Mouse (Mus musculus) limb, embryonic 13.5 days (tissue): ENCODE results near the gene Sema4d. TPM values are rescaled to one million over a fixed set of nuclear protein-coding genes. Genes with fewer than 3 reads are reported as not detected.
"Not testable (repeated sequence)": the region's sequence is repeated elsewhere in the genome, so short reads cannot be mapped to it uniquely, and the experiment has no call there.

Source experiments
- ATAC-seq: fragments of 200-750 bp; cut with Nextera tagmentation; 2 replicates; pipeline ENCODE4 v1.8.0; 2017; ENCODE audit warnings: low read depth, moderate number of reproducible peaks, moderate TSS enrichment; ENCODE audit not compliant: low FRiP score
- H3K27ac ChIP-seq: fragments of 300-500 bp; sonication (generic); 2 replicates; pipeline ENCODE4 v1.5.1; 2015; ENCODE audit warnings: inconsistent platforms, mild to moderate bottlenecking, moderate library complexity
- H3K27me3 ChIP-seq: fragments of 300-500 bp; sonication (generic); 2 replicates; pipeline ENCODE4 v1.6.1; 2015; ENCODE audit warnings: mild to moderate bottlenecking, inconsistent platforms
- H3K36me3 ChIP-seq: fragments of 300-500 bp; sonication (generic); 2 replicates; pipeline ENCODE4 v1.6.1; 2015; ENCODE audit warnings: inconsistent platforms, mild to moderate bottlenecking, moderate library complexity
- H3K4me1 ChIP-seq: fragments of 300-500 bp; sonication (generic); 2 replicates; pipeline ENCODE4 v1.6.1; 2015; ENCODE audit warnings: inconsistent platforms
- H3K4me2 ChIP-seq: fragments of 300-500 bp; sonication (generic); replicated peaks from 2 replicates; pipeline ENCODE4 v1.6.1; 2015; ENCODE audit warnings: inconsistent platforms, mild to moderate bottlenecking, moderate library complexity
- H3K4me3 ChIP-seq: fragments of 300-500 bp; sonication (generic); 2 replicates; pipeline ENCODE4 v1.5.1; 2015; ENCODE audit warnings: moderate library complexity, mild to moderate bottlenecking, inconsistent platforms
- H3K9ac ChIP-seq: fragments of 300-500 bp; sonication (generic); 2 replicates; pipeline ENCODE4 v1.6.1; 2015; ENCODE audit warnings: mild to moderate bottlenecking, inconsistent platforms
- H3K9me3 ChIP-seq: fragments of 300-500 bp; sonication (generic); 2 replicates; pipeline ENCODE4 v1.6.1; 2016; ENCODE audit warnings: inconsistent platforms
- WGBS: fragments of 180-500 bp; shearing (Covaris S2); methylation state at CpG from one replicate; pipeline ENCODE4 v1.1.7; 2015; 5-methylcytosine and 5-hydroxymethylcytosine counted together
- polyA plus RNA-seq: library from polyadenylated mRNA; unstranded; fragments of >200 nt; fragmentation: Nextera tagmentation; extraction: Ambion mirVana; gene quantifications from 2 replicates; pipeline ENCODE4 v1.2.1, GENCODE M21; 2015

Gene Sema4d
- polyA plus RNA-seq: 4.4 and 5.8 TPM in 2 replicates

DNA sequence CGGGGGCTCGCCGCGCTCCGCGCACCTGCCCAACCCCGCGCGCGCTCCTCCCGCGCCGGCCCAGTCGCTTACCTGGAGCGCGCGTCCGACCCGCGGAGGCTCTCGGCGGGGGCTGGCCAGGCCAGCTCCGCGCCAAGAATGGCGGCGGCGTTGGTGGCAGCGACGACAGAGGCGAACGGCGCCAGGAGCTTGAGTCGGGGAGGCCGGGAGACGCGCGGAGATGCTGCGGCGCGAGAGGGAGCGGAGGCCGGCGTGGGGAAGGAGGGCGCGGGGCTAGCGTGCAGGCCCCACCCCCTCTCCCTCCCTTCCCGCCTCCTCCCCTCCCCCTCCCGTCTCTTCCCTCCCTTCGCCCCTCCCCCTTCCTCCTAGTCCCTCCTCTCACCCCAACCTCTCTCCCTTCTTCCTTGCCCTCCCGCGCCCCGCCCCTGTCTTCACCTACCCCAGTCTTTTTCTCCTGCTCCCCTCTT, at the start of gene Sema4d:
Gene Sema4d (minus strand): TSS at position 323 of the 467 bp plus-strand sequence.
- H3K36me3 ChIP-seq: no peaks in the 10 kb centered on the region
- peak; percentile 49 for ATAC-seq
- H3K9ac ChIP-seq: peak within 1 kb of the TSS; percentile 74
- H3K4me3 ChIP-seq: peak within 1 kb of the TSS; percentile 82
- 2% methylated on average over 37 of the region's 52 CpGs for WGBS
- peak within 1 kb of the TSS; percentile 96 for H3K4me2 ChIP-seq
- no peak within 1 kb of the TSS for H3K27ac ChIP-seq
- peaks cover 14% of the 10 kb centered on the region for H3K4me1 ChIP-seq
- peaks cover 23% of the 10 kb centered on the region for H3K27me3 ChIP-seq
- H3K9me3 ChIP-seq: no peaks in the 10 kb centered on the region

DNA sequence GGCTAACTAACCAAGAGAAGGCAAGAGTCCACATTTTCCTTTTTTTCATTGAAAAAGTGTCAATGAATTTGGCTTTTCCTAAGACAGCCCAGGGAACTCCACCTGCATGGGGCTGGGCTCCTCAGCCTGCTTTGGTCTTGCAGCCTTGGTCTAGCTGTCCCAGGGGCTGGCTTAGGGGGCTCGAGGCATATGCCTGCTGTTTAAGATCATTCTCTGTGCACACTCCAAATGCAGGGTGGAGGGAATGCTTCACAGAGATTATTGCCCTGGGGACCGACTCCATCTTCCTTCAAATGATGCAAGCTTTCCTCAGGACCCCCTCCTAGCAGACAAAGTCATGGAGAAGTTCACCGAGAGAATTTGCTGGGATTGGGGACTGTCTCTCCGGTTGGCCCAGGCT, 49.8 kb upstream of the Sema4d start:
- no peaks in the 10 kb centered on the region for H3K36me3 ChIP-seq
- H3K9me3 ChIP-seq: no peaks in the 10 kb centered on the region
- ATAC-seq: no peak
- WGBS: 66% methylated on average over 4 of the region's 4 CpGs
- H3K9ac ChIP-seq: no peak overlapping the region
- H3K4me2 ChIP-seq: 0 out of 2 replicates have a peak overlapping the region, but pooled peaks have one; percentile 50
- peaks cover 37% of the 10 kb centered on the region for H3K4me1 ChIP-seq
- H3K27ac ChIP-seq: no peak overlapping the region
- H3K27me3 ChIP-seq: peaks cover 18% of the 10 kb centered on the region
- no peak overlapping the region for H3K4me3 ChIP-seq

DNA sequence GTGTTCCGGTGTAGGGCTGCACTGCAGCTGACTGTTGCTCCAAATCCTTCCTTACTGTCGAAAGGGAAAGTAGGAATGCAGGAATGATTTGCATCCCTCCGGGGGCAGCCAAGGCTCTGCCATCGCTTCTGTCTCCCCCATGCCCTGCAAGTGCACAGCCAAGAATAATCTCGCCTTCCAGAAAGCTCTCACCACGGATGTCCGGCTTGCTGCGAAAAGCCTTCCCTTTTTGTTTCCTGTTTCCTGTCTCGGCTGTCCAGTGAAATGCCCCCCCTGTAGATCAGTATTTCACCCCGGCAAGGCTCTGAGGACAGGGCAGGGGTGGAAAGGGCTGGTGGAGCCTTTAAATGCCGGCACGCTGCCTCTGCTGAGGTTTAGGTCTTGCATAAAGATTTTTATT, 49.2 kb upstream of the Sema4d start:
- ATAC-seq: no peak
- peak overlapping the region; percentile 20 for H3K4me3 ChIP-seq
- no peaks in the 10 kb centered on the region for H3K36me3 ChIP-seq
- 4% methylated on average over 12 of the region's 12 CpGs for WGBS
- no peaks in the 10 kb centered on the region for H3K9me3 ChIP-seq
- H3K4me1 ChIP-seq: peaks cover 32% of the 10 kb centered on the region
- H3K27me3 ChIP-seq: peaks cover 18% of the 10 kb centered on the region
- H3K27ac ChIP-seq: 0 out of 2 replicates have a peak overlapping the region, but pooled peaks have one; percentile 3
- H3K4me2 ChIP-seq: peak overlapping the region; percentile 50
- peak overlapping the region; percentile 50; the same call in 1 of the 2 replicates for H3K9ac ChIP-seq

DNA sequence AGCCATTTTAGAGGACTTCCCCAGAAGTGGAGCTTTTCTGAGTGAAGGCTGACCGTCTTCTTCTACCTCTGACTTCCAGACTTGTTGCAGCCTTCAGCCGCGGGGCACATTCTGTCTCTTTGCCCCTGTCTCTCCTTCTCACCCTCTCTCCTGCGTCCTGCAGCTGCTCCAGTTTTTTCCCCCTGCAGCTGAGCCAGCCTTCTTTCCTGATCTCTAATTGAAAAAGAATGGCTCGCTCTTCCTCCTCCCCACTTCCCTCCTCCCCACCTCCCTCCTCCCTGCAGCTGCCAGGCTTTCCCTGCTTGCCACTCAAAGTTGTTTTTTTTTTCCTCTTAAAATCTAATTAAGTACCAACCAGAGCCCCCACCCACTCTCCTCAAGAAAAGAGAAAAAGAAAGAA, 48.6 kb upstream of the Sema4d start:
- peak overlapping the region; percentile 20; the same call in 1 of the 2 replicates for H3K4me3 ChIP-seq
- no peak overlapping the region for H3K27ac ChIP-seq
- no peak overlapping the region for H3K9ac ChIP-seq
- no peaks in the 10 kb centered on the region for H3K9me3 ChIP-seq
- no peaks in the 10 kb centered on the region for H3K36me3 ChIP-seq
- no peak for ATAC-seq
- peak overlapping the region; percentile 50 for H3K4me2 ChIP-seq
- H3K27me3 ChIP-seq: peaks cover 18% of the 10 kb centered on the region
- peaks cover 27% of the 10 kb centered on the region for H3K4me1 ChIP-seq
- 7% methylated on average over 5 of the region's 5 CpGs for WGBS

DNA sequence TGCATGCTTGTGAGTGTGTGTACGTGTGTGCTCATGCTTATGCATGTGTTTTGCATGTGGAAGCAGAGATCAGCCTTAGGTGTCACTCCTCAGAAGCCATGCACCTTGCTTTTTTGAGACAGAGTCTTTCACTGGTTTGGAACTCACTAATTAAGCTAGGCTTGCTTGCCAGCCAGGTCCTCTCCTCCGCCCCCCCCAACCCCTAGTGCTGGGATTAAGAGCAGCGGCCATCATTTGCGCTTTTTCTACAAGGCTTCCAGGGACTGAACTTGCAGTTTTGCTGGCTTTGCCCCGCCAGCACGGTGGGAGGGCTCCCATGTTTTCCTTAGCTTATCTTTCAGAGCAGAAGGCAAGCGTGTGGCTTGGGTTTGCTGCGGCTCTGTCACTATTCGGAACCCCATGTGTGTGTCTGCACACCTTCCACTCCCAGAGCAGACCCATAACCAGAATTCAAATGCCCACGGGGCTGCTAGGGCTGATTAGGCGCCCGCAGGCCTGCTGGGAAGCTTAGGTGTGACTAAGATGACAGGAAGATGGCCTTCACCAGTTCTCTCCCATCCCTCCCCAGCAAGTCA, 48.1 kb upstream of the Sema4d start:
- no peaks in the 10 kb centered on the region for H3K36me3 ChIP-seq
- peaks cover 18% of the 10 kb centered on the region for H3K27me3 ChIP-seq
- no peak overlapping the region for H3K27ac ChIP-seq
- no peaks in the 10 kb centered on the region for H3K9me3 ChIP-seq
- H3K9ac ChIP-seq: no peak overlapping the region
- 0 out of 2 replicates have a peak overlapping the region, but pooled peaks have one; percentile 3 for H3K4me3 ChIP-seq
- no peak for ATAC-seq
- peaks cover 27% of the 10 kb centered on the region for H3K4me1 ChIP-seq
- peak overlapping the region; percentile 50 for H3K4me2 ChIP-seq
- 9% methylated on average over 12 of the region's 12 CpGs for WGBS

DNA sequence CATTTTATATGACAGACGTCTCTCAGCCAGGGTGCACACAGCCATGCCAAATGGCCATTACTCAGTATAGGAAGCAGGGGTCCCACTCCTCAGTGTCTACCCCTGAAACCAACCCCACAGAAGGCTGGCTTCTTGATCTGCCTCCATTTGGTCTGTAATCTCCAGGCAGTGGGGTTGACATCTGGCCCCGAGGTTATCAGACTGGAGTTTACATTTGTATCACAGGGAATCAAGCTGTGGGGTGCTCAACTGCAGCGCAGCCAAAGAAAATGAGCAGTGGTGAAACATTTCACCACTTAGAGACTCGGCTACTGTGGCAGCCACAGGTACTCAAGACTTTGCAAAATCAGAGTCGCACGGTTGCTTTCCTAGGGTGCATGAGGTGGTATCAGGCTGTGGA, 47.2 kb upstream of the Sema4d start:
- Histone ChIP-seq H3K9me3 (no peaks in the 10 kb centered on the region), H3K36me3 (no peaks in the 10 kb centered on the region), H3K4me1 (peaks cover 27% of the 10 kb centered on the region), H3K27ac (no peak overlapping the region), H3K27me3 (peaks cover 18% of the 10 kb centered on the region), H3K4me2 (no peak overlapping the region), H3K9ac (no peak overlapping the region), H3K4me3 (no peak overlapping the region)
- WGBS: 42% methylated on average over 6 of the region's 6 CpGs
- ATAC-seq: no peak

DNA sequence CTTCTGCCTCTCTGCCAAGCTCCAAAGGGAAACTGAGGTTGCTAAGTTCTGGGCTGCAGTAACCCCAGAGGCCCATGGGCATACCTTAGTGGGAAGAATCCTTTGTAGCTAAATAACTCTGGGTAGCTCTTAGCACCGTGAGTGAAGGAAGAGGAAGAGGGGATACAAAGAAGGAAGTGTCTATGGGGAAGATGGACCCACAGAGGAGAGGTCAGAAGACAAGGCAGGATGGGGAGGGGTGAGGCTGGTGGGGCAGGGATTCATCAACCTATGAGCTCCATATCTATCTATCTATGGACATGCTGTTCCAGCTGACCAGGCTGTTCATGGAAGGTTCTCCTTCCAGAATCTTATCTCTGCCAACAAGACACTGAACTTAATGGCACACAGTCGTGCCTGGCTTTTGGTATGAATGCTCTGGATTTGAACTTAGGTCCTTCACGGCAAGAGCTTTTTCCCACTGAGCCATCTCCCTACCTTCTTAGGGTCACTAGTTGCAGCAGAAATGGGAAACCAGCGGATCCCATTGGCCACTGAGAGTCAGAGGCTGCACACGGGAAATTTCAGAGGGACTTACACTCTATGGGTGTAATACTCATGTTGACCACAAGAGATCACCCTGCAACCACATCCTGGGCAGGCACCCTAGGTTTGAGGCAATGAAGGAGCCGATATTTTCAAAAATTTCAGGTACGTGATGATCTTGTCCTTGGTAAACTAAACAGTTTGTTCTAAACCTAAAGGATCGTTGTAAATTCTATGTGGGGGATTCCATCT, 45.9 kb upstream of the Sema4d start:
- no peak overlapping the region for H3K27ac ChIP-seq
- H3K9ac ChIP-seq: no peak overlapping the region
- no peak overlapping the region for H3K4me2 ChIP-seq
- H3K4me3 ChIP-seq: no peak overlapping the region
- 20% methylated on average over 8 of the region's 8 CpGs for WGBS
- H3K9me3 ChIP-seq: no peaks in the 10 kb centered on the region
- ATAC-seq: no peak
- H3K4me1 ChIP-seq: peaks cover 22% of the 10 kb centered on the region
- no peaks in the 10 kb centered on the region for H3K36me3 ChIP-seq
- peaks cover 18% of the 10 kb centered on the region for H3K27me3 ChIP-seq

DNA sequence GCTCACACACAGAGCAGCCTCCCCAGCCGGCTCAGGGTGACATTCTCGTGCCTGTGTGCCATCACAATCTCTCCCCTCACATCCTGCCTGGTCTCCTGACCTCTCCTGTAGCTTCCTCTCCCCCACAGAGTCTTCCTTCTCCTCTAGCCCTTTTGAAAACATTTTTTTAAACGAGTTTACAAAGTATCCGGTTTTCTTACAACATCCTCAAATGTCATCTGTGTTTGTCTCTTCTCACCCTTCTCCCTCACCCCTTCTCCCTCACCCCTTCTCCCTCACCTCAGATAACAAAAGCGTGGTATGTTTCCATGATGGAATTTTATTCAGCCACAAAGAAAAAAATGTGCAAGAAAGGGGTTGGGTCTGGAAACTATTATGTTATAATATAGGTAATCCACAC, 43.9 kb upstream of the Sema4d start:
- H3K27ac ChIP-seq: no peak overlapping the region
- H3K4me1 ChIP-seq: peaks cover 11% of the 10 kb centered on the region
- ATAC-seq: no peak
- WGBS: 33% methylated on average over 5 of the region's 5 CpGs
- H3K9me3 ChIP-seq: no peaks in the 10 kb centered on the region
- peaks cover 14% of the 10 kb centered on the region for H3K27me3 ChIP-seq
- H3K4me3 ChIP-seq: no peak overlapping the region
- H3K36me3 ChIP-seq: no peaks in the 10 kb centered on the region
- no peak overlapping the region for H3K9ac ChIP-seq
- no peak overlapping the region for H3K4me2 ChIP-seq

DNA sequence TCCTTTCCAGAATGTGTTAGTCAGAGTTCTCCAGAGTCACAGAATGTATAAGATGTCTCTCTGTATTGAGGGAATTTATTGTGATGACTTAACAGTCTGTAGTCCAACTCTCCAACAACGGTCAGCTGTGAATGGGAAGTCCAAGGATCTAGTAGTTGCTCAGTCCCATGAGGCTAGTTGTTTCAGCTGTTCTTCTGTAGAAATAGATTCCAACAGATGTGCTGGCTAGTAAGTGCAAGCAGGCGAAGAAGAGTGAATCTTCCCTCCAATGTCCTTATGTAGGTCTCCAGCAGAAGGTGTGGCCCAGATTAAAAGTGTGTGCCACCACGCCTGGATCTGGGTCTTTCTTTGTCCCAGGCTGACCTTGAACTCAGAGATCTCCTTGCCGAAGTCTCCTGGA, 41.7 kb upstream of the Sema4d start:
- not testable (repeated sequence) for H3K4me1 ChIP-seq, H3K36me3 ChIP-seq, H3K4me3 ChIP-seq, ATAC-seq, H3K27me3 ChIP-seq, H3K4me2 ChIP-seq, H3K9me3 ChIP-seq, H3K27ac ChIP-seq, H3K9ac ChIP-seq
- WGBS: 78% methylated on average over 4 of the region's 4 CpGs

DNA sequence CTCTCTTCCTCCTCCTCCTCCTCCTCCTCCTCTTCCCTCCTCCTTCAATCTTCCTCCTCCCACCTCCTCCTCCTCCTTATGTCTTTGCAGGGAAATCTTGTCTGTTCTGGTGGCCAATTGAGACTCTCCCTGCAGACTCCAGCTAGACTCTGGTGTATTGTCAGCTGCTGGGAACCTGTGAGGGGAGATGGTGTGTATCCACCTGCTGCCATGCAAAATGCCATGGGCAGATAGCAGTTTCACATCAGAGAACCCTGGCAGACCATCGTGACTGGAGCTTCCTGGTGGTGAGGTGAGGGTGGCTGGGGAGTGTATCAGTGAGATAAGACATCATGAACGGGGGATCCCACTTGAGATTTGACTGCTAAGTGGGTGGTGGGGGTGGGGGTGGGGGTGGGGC, 41.0 kb upstream of the Sema4d start:
- Histone ChIP-seq H3K4me1 (no peaks in the 10 kb centered on the region; the same call in 1 of the 2 replicates), H3K27ac (no peak overlapping the region), H3K36me3 (no peaks in the 10 kb centered on the region), H3K9me3 (no peaks in the 10 kb centered on the region), H3K9ac (no peak overlapping the region), H3K4me2 (no peak overlapping the region), H3K4me3 (no peak overlapping the region), H3K27me3 (peaks cover 3% of the 10 kb centered on the region; the same call in 1 of the 2 replicates)
- ATAC-seq: no peak
- 59% methylated on average over 2 of the region's 2 CpGs for WGBS

DNA sequence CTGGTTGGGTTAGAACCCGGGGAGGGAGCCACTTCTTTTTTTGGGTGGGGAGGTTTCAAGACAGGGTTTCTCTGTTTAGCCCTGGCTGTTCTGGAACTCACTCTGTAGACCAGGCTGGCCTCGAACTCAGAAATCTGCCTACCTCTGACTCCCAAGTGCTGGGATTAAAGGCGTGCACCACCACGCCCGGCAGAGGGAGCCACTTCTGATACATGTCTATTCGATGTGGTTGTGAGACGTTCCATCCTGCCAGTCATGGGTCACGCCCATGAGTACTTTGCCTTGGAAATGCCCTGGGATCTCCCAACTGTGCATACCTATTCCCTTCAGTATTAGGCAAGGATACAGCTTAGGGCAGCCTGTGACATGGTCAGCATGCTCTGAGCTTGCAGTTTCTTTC, 40.5 kb upstream of the Sema4d start:
- not testable (repeated sequence) for H3K9me3 ChIP-seq, H3K4me2 ChIP-seq, H3K27me3 ChIP-seq, H3K4me3 ChIP-seq, H3K9ac ChIP-seq, ATAC-seq, H3K4me1 ChIP-seq, H3K27ac ChIP-seq, H3K36me3 ChIP-seq
- WGBS: 68% methylated on average over 8 of the region's 8 CpGs

DNA sequence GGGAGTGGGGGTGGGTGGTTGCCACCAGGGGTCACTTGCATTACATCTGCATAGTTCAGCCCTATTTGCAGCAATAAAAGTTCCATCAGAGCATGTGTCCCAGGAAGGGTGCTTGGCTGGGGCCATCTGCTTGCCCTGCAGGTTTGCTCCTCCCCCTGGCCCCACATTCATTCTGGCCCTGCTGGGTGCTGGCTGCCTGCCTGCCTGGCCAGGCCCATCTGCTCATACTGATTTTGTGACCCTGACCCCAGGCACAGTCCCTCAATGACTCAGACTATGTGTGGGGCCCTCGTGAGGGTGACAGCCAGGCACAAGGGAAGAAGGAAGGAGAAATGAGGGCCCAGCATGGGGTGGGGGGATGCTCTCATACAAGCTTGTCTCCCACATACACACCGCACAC, 40.1 kb upstream of the Sema4d start:
- H3K27me3 ChIP-seq: no peaks in the 10 kb centered on the region
- no peak overlapping the region for H3K4me2 ChIP-seq
- no peak for ATAC-seq
- H3K36me3 ChIP-seq: no peaks in the 10 kb centered on the region
- H3K4me3 ChIP-seq: no peak overlapping the region
- H3K4me1 ChIP-seq: no peaks in the 10 kb centered on the region; the same call in 1 of the 2 replicates
- 47% methylated on average over 2 of the region's 2 CpGs for WGBS
- no peak overlapping the region for H3K27ac ChIP-seq
- H3K9me3 ChIP-seq: no peaks in the 10 kb centered on the region
- H3K9ac ChIP-seq: no peak overlapping the region
